Mouse (Mus musculus): ENCODE data around the gene Ptprb.

The Ptprb gene

DNA sequence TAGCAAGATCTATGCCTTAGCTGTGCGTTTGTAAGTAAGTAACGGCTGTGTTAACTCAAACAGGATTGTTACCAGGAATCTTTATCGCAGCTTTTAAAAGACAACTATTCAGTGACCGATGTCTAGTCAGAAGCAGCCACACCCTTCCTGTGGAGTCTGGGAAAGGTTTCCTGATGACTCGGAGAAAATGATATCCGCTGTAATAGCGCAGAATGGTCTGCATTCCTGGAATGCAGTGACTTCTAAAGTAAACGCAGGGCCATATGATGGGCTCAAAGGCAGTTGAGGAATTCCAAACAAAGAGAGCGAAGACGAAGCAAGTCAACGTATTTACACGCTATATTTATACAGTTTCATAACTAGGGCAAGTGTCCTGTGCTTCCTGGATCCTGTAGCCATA, 22.5 kb downstream of the Ptprb start:
- no peak for DNase-seq

DNA sequence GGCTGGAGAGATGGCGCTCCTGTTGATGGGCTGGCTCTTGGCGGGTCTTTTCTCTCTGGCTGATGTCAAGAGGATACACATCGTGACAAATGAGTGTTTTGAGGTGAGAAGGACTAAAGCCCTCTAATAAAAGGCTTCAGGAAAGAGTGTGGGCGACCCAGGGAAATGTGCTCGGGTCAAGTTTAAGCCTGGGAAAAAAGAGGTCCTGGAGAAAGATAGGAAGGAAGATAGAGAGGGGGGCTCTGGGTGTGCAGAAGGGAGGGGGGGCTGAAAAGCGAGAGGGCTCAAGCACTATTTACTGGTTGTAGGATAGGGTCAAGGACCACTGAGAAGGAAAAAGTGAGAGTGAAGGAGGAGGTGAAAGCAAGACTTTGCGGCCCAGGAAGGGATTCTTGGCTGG, 25.5 kb downstream of the Ptprb start:
- DNase-seq = no peak

GRCm38 (mm10) chr10:116301258-116301657, 25.9 kb downstream of the Ptprb start:
- DNase-seq = peak in 1 of 2 experiments; percentile 13

GRCm38 (mm10) chr10:116304355-116304754, 29.0 kb downstream of the Ptprb start:
- no peak for DNase-seq

GRCm38 (mm10) chr10:116309460-116309859, 34.1 kb downstream of the Ptprb start:
- DNase-seq = no peak

GRCm38 (mm10) chr10:116310516-116311210, 35.3 kb downstream of the Ptprb start:
- DNase-seq = no peak

GRCm38 (mm10) chr10:116319246-116319645, 43.9 kb downstream of the Ptprb start:
- DNase-seq = peak; percentile 73 to 80

DNA sequence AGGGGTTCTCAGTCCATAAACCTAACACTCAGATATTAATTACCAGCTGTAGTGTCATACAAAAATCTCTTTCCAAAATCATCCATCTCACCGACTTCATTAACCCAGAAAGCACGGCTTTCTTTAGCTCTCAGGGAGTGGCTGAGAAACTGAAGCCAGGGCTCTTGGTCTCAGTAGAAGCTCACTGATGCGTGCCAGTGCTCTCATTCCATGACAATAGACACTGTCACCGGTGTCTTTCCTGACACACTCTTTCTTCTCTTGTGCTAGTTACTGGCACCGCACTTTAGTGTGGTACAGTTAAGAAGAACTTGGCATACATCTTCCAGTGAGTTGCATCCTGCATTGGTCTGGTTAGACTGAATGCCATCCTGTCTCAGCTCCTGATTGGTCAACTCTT, 53.8 kb downstream of the Ptprb start:
- no peak for DNase-seq

DNA sequence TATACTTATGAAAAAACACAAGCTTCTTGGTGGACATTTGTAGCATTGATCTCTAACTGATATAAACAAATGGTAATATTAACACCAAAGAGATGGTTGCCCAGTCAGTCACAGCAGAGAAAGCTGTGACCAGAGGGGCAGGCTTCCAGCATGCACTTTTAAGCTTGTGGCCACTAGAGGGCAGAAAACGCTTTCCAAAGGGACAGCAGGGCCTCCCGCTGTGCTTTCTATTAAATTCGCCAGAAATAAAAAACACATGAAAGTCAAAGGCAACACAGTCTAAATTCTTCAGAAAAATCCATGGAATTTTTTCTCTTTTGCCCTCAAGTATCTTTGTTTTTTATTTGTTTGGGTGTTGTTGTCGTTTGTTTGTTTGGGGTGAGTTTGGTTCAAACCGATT, 55.1 kb downstream of the Ptprb start:
- peak; percentile 79 to 88 for DNase-seq

DNA sequence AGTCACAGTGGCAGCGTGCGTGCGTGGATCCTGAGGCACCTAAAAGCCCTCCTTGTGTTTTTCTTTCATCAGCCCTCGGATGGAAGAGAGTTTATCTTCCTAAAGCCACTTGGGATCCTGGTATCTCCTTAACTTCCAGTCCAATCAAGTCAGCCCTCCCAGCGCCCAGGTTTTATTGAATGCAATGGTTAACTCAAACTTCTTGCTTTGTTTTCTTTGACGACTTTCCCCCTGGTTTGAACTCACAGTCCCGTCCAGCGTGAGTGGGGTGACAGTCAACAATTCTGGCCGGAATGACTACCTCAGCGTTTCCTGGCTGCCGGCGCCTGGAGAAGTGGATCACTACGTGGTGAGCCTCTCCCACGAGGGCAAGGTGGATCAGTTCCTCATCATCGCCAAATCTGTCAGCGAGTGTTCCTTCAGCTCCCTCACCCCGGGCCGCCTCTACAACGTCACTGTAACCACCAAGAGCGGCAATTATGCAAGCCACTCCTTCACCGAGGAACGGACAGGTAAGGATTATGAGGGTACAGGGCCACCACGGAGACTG, 55.7 kb downstream of the Ptprb start:
- peak; percentile 19 to 32 for DNase-seq

GRCm38 (mm10) chr10:116333666-116334065, 58.3 kb downstream of the Ptprb start:
- no peak for DNase-seq

DNA sequence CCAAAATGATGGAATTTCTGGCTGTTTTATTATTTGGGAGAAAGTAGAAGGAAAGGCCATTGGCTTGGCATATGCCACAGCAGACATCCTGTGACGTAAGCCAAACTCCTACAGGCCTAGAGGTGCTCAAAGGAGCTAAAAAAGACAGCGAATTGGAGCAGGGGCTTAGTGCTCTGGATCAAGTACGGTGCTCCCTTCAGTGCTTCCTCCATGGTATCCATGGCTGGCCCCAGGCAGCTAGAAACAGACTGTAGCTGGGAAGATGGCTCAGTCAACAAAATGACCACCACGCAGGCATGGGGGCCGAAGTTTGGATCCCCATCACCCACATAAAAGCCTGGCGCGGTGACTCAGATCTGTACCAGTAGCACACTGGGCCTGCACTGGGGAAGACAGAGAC, 58.8 kb downstream of the Ptprb start:
- no peak for DNase-seq

DNA sequence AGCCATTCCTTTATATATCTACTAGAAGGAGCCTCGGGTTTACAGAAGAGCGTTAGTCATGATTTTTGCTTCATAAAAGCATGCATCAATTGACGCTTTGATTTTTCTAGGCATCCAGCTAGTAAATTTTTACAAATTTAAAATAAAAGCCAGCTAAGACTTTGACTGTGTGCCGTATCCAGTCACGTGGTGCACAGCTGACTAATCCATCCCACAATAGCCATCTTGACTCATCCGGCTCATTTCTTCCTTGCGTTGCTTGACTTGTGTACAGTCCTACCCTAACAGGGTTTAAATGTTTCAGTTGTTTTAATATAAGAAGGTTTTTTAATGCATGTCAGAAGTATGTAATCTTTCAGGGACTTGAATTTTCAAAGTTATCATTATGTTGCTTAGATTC, 60.0 kb downstream of the Ptprb start:
- DNase-seq = no peak

GRCm38 (mm10) chr10:116341194-116341593, 65.9 kb downstream of the Ptprb start:
- no peak for DNase-seq

DNA sequence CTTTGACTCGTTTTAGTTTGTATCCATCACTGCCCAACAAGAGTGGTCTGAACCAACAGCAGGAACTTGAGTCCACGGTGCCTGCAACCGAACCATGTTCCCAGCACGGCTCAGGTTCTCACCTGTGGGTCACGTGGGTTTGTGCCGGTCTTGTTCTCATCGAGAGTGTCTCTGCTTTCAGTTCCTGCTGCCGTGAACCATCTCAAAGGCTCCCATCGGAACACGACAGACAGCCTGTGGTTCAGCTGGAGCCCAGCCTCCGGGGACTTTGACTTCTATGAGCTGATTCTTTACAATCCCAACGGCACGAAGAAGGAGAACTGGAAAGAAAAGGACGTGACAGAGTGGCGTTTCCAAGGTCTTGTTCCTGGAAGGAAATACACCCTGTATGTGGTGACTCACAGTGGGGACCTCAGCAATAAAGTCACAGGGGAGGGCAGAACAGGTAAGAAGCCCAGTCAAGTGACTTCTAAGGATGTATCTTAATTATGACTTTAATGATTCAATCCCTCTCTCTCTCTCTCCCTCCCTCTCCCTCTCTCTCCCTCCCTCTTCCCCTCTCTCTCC, 71.4 kb downstream of the Ptprb start:
- DNase-seq = no peak

DNA sequence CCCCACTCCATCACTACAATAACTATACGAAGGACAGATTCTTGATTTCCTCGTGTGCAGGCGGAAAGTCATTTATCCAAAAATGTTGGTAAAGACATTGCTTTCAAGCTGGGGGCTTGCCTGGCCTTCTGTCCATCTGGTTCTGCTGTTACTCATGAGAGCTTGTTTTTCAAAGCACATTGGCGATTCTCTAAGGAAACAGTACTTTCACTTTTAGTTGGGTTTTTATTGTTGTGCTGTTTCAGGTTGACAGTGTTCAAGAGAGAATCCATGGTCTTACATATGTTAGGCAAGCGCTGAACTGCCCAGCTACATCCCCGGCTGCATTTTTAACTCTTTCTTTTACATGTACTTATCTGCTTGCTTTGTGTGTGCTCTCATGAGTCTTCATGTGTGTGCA, 73.7 kb downstream of the Ptprb start:
- no peak for DNase-seq

- no peak for DNase-seq
Measured at GRCm38 (mm10) chr10:116350532-116350931, 75.2 kb downstream of the Ptprb start.

DNA sequence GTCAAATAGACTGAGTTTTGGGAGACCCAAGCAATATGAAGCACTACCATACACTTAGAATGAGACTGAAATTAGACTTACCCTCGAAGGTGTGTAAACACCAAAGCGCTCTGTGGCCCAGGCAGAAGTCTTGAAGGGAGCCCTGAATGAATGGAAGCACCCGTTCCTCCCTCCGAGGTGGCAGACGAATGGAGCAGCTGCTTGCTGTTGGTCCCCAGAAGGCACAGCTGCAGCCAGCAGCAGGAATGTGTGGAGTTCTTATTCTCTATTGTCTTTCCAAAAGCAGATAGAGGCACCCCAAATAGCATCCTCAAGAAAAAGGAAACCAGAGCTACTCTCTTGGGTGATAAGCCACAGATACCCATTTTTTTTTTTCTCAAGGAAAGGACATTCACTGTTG, 79.0 kb downstream of the Ptprb start:
- DNase-seq = no peak

GRCm38 (mm10) chr10:116362181-116362580, 86.9 kb downstream of the Ptprb start:
- DNase-seq = peak; percentile 87 to 92

DNA sequence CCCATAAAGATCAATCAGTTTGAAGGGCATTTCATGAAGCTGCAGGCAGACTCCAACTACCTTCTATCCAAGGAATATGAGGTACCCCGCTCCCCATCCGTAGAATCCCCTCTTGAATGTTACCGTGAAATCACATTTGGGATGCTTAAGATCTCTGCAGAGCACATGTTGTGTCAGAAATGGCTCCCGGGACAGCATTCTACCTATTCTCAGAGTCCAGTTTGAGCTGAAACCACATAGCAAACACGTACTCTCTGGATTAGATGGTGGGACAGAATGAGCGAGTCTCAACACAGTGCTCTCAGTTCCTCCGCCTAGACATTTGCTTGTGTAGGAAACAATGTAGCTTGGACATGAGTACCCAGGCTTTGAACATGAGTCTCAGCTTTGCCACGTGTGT, 87.3 kb downstream of the Ptprb start:
- DNase-seq = peak in 1 of 2 experiments; percentile 49

GRCm38 (mm10) chr10:116364759-116365158, 89.4 kb downstream of the Ptprb start:
- DNase-seq = peak; percentile 22 to 43

- no peak for DNase-seq
Measured at GRCm38 (mm10) chr10:116370991-116371725, 95.8 kb downstream of the Ptprb start.

- DNase-seq = peak; percentile 66 to 73
Measured at GRCm38 (mm10) chr10:116374111-116374510, 98.8 kb downstream of the Ptprb start.

DNA sequence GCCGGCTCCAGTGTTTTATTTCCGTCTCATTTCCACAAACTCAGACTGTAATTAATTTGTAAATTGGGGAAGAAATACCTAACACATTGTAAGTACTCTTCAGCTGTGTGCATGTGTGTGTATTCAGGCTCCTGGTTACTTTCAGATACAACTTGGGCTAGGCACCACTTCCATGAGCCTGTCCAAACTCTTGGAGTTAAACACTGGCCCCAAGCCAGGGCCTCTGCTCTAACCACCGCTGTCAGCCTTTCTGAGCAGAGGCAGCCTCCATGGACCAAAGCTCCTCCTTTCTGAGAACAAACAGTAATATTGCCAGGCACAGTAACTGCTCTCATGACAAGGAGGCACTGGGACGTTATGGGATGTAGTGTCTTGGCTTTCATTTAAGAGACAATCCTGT, 101.5 kb downstream of the Ptprb start:
- no peak for DNase-seq

Measured in cerebellum, postnatal 36 days (tissue).